11 mouse cellular contexts compared by ENCODE assay signal in genomic region chr1:137922769-137923168, GRCm38 (mm10).
DNase-seq lines count a peak whose midpoint lies in the region; ATAC-seq and TF ChIP-seq lines count a peak whose summit lies in the region.
"Had no signal": no experiment of that assay in that cellular context is flagged by ENCODE, and none has a peak within 500 bp of the region (broad histone marks: within the 10 kb centered on the region; RNA-seq: fewer than 3 reads in every experiment).

No protein-coding gene starts in this region.

- H3K9ac ChIP-seq in liver, postnatal 0 days (replicated peaks): no peak overlapping the region
- H3K9ac ChIP-seq in liver, embryonic 11.5 days (ENCODE audit: low read depth, low read length): no peak overlapping the region
- H3K9ac ChIP-seq: embryonic facial prominence, embryonic 13.5 days; midbrain, embryonic 12.5 days; neural tube, embryonic 15.5 days had no signal

- TF ChIP-seq POLR2A in brain, embryonic 14.5 days (IDR thresholded peaks at IDR 0.05; ENCODE audit: borderline replicate concordance, extremely low read depth, insufficient read depth, insufficient read length, poor library complexity, severe bottlenecking): no peak

- DNase-seq in liver, postnatal 0 days: peak; percentile 18
- DNase-seq in liver, embryonic 11.5 days (ENCODE audit: low spot score): no peak
- DNase-seq in brain, embryonic 14.5 days (ENCODE audit: low read depth): peak; percentile 36
- DNase-seq in left cerebral cortex, adult 9 months (ENCODE audit: low spot score in 2 of 2): peak; percentile 68 to 71
- DNase-seq in spleen, adult 12 weeks (ENCODE audit: low spot score): peak; percentile 12
- DNase-seq in adrenal gland, postnatal 10 days: no peak
- DNase-seq: kidney, postnatal 4 days had no signal

- H3K4me1 ChIP-seq in liver, postnatal 0 days (ENCODE audit: insufficient read depth): no peaks in the 10 kb centered on the region
- no peaks in the 10 kb centered on the region; the same call in 1 of the 2 replicates for H3K4me1 ChIP-seq in liver, embryonic 11.5 days (replicated peaks; ENCODE audit: control insufficient read depth, insufficient read depth, low read length)

- H3K27ac ChIP-seq in liver, postnatal 0 days (ENCODE audit: low read depth): no peak overlapping the region
- H3K27ac ChIP-seq in liver, embryonic 11.5 days (ENCODE audit: low read depth, low read length): no peak overlapping the region
- H3K27ac ChIP-seq: embryonic facial prominence, embryonic 13.5 days; midbrain, embryonic 12.5 days; neural tube, embryonic 15.5 days had no signal

- no peaks in the 10 kb centered on the region for H3K27me3 ChIP-seq in liver, postnatal 0 days (ENCODE audit: insufficient read depth, low read length)
- no peaks in the 10 kb centered on the region for H3K27me3 ChIP-seq in liver, embryonic 11.5 days (replicated peaks; ENCODE audit: control insufficient read depth, insufficient read depth, low read length)
- H3K27me3 ChIP-seq: embryonic facial prominence, embryonic 13.5 days; midbrain, embryonic 12.5 days; neural tube, embryonic 15.5 days had no signal

- TF ChIP-seq EP300 in liver, postnatal 0 days (IDR thresholded peaks at IDR 0.05; ENCODE audit: low read depth): no peak

- H3K4me2 ChIP-seq in liver, postnatal 0 days (ENCODE audit: low read depth, low read length): no peak overlapping the region
- H3K4me2 ChIP-seq in liver, embryonic 11.5 days: no peak overlapping the region
- H3K4me2 ChIP-seq: embryonic facial prominence, embryonic 13.5 days; midbrain, embryonic 12.5 days; neural tube, embryonic 15.5 days had no signal

- no peaks in the 10 kb centered on the region for H3K36me3 ChIP-seq in liver, postnatal 0 days (replicated peaks; ENCODE audit: insufficient read depth, low read length)
- H3K36me3 ChIP-seq in liver, embryonic 11.5 days (ENCODE audit: control insufficient read depth, insufficient read depth, low read length): no peaks in the 10 kb centered on the region
- H3K36me3 ChIP-seq: neural tube, embryonic 15.5 days had no signal

- no peak for TF ChIP-seq CTCF in liver, postnatal 0 days (IDR thresholded peaks at IDR 0.05; ENCODE audit: low read depth)
- TF ChIP-seq CTCF in brain, embryonic 14.5 days (IDR thresholded peaks at IDR 0.05; ENCODE audit: borderline replicate concordance, extremely low read depth, insufficient read depth, insufficient read length): no peak

- WGBS in liver, postnatal 0 days (ENCODE audit: insufficient replicate concordance): 69% methylated on average over 7 of the region's 7 CpGs
- WGBS in liver, embryonic 11.5 days: 75% methylated on average over 7 of the region's 7 CpGs

- no peak for ATAC-seq in liver, postnatal 0 days
- no peak for ATAC-seq in liver, embryonic 11.5 days (replicated peaks; ENCODE audit: low FRiP score)
- no peak for ATAC-seq in erythroblast, adult 5-6 weeks (replicated peaks; ENCODE audit: low FRiP score, poor library complexity, severe bottlenecking)

- H3K4me3 ChIP-seq in liver, postnatal 0 days (ENCODE audit: low read depth, low read length): no peak overlapping the region
- no peak overlapping the region for H3K4me3 ChIP-seq in liver, embryonic 11.5 days (ENCODE audit: low read depth, low read length)
- H3K4me3 ChIP-seq: embryonic facial prominence, embryonic 13.5 days; midbrain, embryonic 12.5 days; neural tube, embryonic 15.5 days had no signal

- no peaks in the 10 kb centered on the region for H3K9me3 ChIP-seq in liver, postnatal 0 days (ENCODE audit: low read length)
- H3K9me3 ChIP-seq in liver, embryonic 11.5 days (ENCODE audit: control insufficient read depth, low read length): no peaks in the 10 kb centered on the region
- H3K9me3 ChIP-seq: embryonic facial prominence, embryonic 13.5 days; midbrain, embryonic 12.5 days; neural tube, embryonic 15.5 days had no signal

Comparison
In these comparisons a context has a peak if more than half of its experiments do, and no peak if none do; other contexts are left out.
1. DNase-seq: peak in liver, postnatal 0 days (single experiment), brain, embryonic 14.5 days (single experiment), left cerebral cortex, adult 9 months (2 of 2) and spleen, adult 12 weeks (single experiment); none in liver, embryonic 11.5 days (single experiment) and adrenal gland, postnatal 10 days (single experiment).